Mouse (Mus musculus) mouse embryonic stem cell (cell line): ENCODE data around the gene Pim3.

Source experiments
- in situ Hi-C, 2 experiments: fragments of 300-500 bp; cut with MboI; formaldehyde crosslinking; loops; 1 replicate in 1 of 2; 3 replicates in 1 of 2; pipeline ENCODE4 v1.14.3; 2019 to 2020; ENCODE audit warnings: low sequenced_read_pairs in 2 of 2, low pct_unique_long_range_greater_than_20kb in 1 of 2, mixed read lengths in 1 of 2; ENCODE audit not compliant: unreplicated experiment in 1 of 2

Pim3 gene

DNA sequence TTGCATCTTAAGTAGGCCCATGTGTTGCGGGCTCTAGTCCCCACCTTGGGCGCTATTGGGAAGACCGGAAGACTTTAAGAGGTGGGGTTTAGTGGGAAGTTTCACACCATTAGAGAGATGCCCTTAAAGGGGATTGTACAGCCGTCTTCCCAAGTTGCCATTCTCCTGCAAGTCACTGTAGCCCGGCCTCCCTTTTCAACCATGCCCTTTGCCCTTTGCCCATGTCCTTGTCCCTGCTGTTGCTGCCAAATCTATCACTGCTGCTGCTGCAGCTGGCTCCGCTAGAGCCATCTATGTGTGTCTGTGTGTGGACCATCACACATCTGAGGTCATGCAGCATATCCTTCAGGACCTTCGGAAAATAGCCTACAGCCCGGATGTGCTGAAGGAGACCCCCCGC, 29.4 kb upstream of the Pim3 start:
- in situ Hi-C loops: no loop called here

DNA sequence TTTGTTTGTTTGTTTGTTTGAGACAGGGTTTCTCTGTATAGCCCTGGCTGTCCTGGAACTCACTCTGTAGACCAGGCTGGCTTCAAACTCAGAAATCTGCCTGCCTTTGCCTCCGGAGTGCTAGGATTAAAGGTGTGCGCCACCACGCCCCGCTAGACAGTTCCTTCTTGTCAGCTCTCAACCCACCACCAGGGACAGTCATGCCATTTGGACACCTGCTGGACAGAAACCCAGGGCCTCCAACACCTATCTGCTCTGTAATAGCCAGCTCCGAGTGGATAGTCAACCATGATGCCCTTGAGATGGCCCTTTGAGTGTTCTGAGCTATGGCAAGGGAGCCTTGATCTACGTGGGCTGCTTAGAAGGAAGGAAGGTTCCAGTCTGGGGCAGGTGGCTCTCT, 26.0 kb upstream of the Pim3 start:
- in situ Hi-C loops: no loop called here

DNA sequence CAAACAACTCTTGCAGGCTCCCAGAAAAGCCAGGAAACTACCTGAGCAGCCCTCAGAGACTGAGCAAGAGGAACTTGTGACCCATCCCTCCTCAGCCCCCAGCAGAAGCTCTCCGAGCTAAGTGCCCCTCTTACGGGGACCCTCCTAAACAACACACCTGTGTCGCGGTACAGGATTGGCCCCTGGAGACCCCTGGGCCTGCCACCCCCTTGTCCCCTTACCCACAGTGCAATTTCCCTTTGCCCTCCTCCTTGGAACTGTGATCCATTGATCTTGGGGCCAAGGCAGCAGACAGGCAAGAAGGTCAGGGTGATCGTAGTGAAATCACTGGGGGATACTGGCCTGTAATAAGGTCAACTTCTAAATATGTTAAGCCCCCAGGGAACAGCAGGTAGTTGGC, 25.4 kb upstream of the Pim3 start:
- in situ Hi-C loops: no loop called here

DNA sequence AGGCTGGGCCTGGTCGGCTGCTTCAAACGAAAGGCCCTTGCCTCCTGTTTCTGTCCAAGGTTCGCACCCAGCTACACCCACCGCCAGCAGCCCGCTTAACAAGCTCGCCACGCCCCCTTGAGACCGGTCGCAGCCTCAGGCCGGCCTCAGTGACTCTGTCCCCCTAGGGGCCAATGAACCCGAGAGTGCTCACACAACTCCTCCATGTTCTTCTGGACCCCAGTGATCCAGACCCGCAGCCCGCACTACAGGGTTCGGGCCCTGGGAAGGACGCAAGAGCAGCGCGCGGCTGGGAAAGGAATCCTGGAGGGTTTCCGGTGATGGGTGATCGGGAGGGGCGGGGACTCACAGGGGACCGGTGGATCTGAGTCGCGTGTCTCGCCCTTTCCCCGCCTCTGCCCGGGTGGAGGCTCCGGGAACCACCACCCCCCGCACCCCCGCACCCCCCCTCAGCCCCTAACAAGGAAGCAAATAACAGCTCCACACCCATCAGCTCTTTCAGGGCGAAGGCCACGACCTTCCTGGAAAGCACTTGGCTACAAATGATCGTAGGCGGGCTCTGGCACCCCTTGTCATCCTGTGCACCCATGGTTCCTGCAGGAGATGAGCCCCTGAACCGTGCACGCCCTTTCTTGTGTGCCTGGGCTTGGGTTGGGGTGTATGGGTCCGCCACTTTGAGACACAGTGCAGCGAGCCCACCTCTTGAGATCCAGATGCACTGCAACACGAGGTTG, 24.6 kb upstream of the Pim3 start:
- in situ Hi-C loops: no loop called here

DNA sequence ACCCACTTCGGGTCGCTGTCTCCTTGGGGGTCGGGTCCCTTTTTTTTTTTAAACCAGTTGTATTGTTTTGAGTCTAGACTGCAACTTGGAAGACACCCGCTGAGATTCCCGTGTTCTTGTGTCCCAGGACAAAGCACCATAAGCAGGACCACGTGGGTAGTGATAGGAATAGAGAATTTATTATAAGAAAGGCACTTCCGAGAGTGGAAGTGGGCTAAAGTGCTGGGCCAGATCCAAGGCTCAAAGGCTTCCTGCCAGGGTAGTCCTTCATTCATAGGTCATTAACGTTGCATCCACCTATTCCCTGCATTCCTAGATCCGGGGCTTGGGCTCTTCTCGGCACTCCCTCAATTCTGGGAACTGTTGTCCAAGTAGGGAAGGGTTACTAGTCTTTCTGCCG, 24.0 kb upstream of the Pim3 start:
- in situ Hi-C loops: no loop called here

DNA sequence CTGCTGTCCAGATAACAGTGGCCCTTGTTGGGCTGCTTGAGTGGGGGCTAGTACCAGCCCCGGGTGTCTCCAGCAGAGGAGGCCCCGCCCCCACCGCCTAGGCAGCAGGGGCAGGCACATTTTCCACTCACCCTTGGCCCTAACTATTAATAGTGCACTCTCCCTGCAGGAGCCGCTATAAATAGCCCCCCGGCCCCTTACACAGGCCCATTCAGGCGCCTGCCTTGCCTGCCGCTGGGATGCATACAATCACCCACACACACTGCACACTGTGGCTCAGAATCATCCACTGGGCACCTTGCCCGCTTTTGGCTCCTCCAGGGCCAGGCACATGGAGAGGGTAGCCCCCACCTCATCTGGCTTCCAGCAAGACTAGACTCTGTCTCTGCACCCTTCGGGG, 22.7 kb upstream of the Pim3 start:
- in situ Hi-C loops: no loop called here

DNA sequence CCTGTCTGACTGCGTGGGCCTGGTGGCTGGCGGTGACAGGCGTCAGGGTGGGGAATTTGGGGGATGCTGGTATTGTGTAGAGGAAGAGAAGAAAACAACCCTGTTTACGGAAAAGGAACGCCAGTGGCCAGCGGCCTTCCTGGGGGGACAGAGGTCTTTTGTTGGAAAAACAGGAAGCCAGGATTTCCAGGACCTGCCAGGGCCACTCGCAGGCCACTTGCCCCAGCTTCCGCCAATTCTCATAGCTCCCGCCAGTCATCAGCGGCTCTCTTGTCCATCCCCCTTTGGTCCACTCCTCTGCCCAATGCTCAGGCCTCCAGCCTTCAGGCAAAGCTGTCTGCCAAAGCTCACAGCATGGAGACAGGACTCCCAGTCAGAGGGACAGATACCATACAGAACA, 21.9 kb upstream of the Pim3 start:
- in situ Hi-C loops: no loop called here

DNA sequence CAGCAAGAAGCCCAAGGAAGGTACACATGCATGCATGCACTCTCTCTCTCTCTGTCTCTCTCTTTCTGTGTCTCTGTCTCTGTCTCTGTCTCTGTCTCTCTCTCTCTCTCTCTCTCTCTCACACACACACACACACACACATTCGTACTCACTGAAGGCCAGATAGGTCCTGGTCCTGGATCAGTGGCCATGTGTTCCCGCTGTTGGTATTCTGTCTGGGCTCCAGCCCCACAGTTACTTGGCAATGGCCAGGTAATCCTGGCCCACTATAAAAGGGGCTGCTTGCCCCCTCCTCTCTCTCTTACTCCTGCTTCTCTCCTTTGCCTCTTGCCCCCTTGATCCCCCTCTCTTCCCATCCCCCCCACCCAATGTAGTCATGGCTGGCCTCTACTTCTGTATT, 20.8 kb upstream of the Pim3 start:
- in situ Hi-C loops: no loop called here

DNA sequence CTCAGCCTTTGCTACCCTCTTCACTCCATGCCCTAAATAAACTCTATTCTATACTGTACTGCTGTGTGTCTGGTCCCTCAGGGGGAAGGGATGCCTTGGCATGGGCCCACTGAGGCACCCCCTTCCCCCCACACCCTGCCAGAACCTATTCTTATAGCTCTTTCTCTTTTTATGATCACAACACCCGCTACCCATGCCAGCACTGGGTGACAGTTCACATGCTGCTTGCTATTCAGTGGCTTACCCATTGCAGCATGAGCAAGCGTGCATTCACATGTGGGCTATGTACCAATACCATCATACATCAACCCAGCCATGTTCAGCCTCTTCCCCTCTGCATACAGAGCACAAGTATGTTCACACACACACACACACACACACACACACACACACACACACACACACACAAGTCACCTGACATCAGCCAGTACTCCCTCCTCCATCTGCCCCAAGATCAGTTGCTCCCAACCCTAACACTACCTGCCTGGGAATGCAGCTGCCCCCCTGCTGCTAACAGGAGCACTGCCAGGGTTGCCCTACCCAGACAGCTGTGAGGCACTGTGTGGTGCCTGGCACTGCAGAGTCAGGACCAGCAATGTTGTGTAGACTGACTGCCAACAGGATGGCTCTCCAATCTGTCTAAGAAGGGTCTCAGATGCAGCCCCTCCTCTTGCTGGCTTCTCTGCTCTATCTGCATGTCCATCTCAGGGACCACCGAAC, 20.2 kb upstream of the Pim3 start:
- in situ Hi-C loops: no loop called here

DNA sequence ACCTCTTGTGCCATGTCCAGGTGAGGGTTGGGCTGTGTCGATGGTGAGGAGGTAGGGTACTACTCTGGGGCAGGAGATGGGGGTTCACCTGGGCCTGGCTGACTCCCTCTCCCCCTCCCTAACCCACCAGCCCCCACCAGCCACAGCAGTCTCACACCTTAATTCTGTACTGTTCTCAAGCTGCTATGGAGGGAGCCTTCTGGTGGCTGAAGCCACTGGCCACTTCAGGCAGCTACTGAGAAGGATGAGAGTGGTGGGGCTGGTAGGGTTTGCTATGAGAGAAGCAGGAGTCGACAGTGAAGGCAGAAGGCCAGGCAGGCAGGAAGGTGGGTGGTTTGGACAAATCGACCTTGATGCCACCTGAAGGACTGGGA, 19.7 kb upstream of the Pim3 start:
- in situ Hi-C loops: no loop called here

DNA sequence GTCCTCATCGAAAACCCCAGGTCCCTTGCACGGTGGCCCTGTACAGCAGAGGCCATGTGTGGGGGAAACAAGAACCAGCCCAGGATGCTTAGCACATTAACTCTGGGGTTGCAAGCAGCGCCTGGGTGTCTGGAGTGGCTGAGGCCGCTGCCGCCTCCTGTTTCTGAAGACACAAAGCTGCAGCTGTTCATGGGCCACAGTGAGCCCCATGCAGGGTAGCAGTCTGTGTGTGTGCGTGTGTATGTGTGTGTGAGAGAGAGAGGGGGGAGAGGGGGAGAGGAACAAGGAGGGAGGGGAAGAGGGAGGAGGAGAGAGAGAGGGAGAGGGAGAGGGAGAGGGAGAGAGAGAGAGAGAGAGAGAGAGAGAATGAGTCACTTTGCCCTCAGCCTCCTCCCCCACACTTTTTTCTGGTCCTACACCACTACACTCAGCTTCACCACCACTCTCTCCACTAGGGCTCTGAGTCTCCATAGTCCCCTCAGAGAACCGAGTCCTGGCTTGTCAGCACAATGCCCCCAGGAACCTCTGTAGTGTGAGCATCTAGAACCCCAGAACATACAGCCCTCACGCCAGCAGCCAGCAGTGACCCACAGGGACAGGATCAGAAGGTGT, 18.4 kb upstream of the Pim3 start:
- in situ Hi-C loops: no loop called here

DNA sequence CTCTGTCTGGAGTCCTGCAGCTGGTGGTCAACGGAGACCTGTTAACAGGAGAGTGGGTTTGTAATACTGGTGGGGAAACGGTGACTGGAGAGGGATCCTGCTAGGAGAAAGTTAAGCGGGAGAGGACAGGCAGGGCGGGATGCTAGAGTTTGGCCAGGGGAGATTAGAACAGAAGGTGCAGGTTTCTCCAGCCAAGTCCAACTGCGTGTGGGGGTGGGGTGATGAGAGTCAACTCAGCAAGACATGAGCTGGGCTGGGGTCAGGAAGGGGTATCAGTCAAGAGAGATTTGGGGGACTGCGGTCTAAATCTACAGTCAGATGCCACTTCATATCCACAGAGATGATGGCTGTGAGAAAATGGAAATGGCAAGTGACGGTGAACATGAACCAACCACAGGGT, 17.0 kb upstream of the Pim3 start:
- in situ Hi-C loops: no loop called here

DNA sequence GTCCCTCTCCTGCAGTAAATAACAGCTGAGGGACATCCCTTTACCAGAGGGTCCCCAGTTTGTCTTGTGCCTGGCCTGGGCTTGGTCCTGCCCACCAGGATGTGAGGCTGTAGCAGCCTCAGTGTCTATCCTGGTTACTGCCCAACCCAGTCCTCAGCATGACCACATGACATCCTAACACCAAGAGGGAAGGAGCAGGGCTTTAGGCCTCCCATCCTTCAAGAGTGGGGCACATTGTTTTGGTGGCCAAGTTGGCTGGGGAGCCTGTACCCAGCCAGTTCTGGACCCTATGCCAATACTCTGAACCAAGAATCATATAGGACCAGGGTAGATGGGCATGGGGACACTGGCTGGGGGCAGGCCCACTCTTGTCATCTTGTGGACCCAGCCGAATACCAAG, 13.3 kb upstream of the Pim3 start:
- in situ Hi-C loops: no loop called here

DNA sequence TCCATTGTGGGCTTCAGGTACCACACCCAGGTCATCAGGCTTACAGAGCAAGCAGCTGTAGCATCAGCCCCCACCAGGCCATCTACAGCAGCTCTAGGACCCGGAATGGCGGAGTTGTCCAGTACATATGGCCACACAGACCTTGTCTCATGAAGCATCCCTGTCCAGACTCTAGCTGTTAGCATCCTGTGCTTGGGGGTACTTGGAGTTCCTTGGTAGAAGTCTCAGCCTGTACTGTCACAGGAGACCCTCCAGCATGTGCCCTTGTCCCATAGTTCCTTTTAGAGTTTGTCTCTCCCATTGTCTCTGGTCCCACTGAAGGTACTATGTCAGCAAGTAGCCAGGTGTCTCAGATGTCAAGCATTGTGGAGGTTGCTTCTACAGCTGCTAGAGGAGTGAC, 12.4 kb upstream of the Pim3 start:
- in situ Hi-C loops: no loop called here

DNA sequence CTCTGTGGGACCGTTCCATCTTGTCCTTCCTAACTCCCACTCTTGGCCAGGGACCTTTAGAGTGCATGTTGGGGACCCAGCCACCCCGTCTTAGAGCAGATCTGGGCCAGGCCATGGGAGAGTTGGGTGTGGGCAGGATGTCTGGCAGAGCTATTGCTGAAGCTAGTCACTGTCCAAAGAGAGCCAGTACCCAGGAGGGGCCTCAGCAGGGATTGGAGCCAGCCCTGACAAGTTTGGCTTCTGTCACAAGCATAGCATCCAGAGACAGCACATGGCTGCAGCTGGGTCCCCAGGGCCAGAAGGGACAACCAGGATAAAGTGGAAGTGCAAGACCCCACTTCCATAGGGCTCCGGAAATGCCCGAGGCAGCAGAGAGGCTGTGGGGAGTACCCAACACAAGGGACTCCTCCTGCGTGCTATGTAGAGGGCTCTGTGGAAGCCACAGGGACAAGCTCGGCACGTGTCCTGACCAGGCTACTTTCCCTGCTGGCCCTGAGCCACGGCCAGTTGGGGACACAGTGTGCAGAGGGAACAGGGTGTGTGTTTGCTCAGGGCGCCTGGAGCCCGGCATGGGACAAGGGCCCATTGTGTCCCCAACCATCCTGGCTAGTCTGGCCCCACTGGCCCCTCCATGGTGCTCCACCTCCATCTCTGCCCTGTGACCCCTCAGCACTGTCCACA, 11.7 kb upstream of the Pim3 start:
- in situ Hi-C loops: no loop called here

DNA sequence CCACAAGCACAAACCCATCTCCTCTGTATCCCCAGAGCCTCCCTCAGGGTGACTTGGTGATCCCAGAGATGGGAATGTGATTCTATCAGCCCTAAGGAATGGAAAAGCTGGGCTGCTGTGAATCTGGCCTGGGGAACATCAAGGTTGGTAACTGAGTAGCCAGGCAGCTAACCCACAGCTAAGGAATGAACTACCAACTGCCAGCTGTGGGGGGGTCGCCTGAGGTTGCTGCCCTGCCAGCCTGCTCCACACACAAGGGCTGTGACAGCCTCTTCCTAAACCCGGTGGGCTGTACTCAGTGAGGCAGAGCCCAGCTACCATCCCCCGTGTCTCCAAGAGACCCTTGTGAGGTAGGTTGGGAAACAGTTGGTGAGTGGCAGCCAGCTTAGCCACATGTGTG, 10.9 kb upstream of the Pim3 start:
- in situ Hi-C loops: no loop called here

DNA sequence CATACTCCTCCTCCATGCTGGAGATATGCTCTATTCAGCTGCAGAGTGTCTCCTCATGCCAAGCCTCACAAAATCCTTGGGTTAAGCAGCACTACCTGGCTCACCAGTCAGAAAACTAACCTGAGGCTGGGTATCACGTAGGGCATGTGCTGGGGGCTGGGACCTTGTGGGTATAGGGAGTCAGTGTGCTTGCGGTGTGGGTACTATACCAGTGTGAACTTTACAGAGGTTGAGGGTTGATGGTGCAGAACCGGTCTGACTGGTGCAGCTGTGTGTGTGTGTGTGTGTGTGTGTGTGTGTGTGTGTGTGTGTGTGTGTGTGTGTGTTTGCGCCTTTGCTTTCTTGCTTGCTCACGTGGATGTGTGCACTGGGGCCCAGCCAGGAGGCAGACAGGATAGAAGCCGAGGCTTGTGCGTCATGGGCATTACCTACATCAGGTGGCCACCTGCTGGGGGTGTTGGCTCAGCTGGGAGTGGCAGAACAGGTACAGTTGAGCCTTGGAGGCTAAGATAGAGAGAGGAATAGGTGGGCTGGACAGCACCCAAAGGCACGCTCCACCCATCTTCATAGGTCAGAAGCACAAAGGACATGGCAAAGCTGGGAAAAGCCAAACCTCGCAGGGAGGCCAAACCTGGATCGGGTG, 10.4 kb upstream of the Pim3 start:
- in situ Hi-C loops: no loop called here

DNA sequence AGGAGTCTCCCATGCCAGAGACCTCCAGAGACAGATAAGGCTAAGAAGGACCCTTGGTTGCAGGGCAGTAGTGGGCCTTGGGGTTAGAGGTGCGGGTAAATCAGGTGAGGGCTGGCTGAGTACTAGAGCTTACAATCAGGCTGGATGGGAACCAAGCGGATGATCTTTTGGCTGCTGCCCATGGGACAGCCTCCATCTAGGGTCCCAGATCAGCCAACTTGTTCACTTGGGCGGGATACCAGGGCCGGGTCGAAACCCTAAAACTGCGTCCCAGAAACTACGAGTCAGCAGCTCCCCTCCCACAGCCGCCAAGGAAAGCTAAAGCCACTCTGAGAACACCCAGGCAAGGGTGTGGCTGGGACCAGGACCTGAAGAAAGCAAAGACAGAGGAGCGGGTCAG, 8.9 kb upstream of the Pim3 start:
- in situ Hi-C loops: no loop called here
